Mouse (Mus musculus) neural tube, embryonic 13.5 days (tissue): ENCODE data around the gene Tbc1d22a. TPM values are rescaled to one million over a fixed set of nuclear protein-coding genes. Genes with fewer than 3 reads are reported as not detected.
"Not testable (repeated sequence)": the region's sequence is repeated elsewhere in the genome, so short reads cannot be mapped to it uniquely, and the experiment has no call there.

Experiments
- ATAC-seq: fragments of 200-750 bp; cut with Nextera tagmentation; 2 replicates; pipeline ENCODE4 v1.8.0; 2017; ENCODE audit warnings: low read depth, mild to moderate bottlenecking, moderate TSS enrichment, moderate library complexity
- H3K27ac ChIP-seq: fragments of 300-500 bp; sonication (generic); replicated peaks from 2 replicates; pipeline ENCODE4 v1.5.1; 2015; ENCODE audit warnings: moderate library complexity, mild to moderate bottlenecking, inconsistent platforms
- H3K27me3 ChIP-seq: fragments of 300-500 bp; sonication (generic); 2 replicates; pipeline ENCODE4 v1.6.1; 2015; ENCODE audit warnings: mild to moderate bottlenecking, inconsistent platforms
- H3K36me3 ChIP-seq: fragments of 300-500 bp; sonication (generic); 2 replicates; pipeline ENCODE4 v1.6.1; 2015; ENCODE audit warnings: mild to moderate bottlenecking, inconsistent platforms
- H3K4me1 ChIP-seq: fragments of 300-500 bp; sonication (generic); replicated peaks from 2 replicates; pipeline ENCODE4 v1.6.1; 2015; ENCODE audit warnings: inconsistent platforms
- H3K4me2 ChIP-seq: fragments of 300-500 bp; sonication (generic); 2 replicates; pipeline ENCODE4 v1.6.1; 2015; ENCODE audit warnings: inconsistent platforms, mild to moderate bottlenecking, moderate library complexity
- H3K4me3 ChIP-seq: fragments of 300-500 bp; sonication (generic); 2 replicates; pipeline ENCODE4 v1.5.1; 2015; ENCODE audit warnings: mild to moderate bottlenecking, inconsistent platforms
- H3K9ac ChIP-seq: fragments of 300-500 bp; sonication (generic); 2 replicates; pipeline ENCODE4 v1.6.1; 2015; ENCODE audit warnings: moderate library complexity, mild to moderate bottlenecking, inconsistent platforms
- H3K9me3 ChIP-seq: fragments of 300-500 bp; sonication (generic); 2 replicates; pipeline ENCODE4 v1.6.1; 2016; ENCODE audit warnings: inconsistent platforms
- WGBS: fragments of 180-500 bp; shearing (Covaris S2); methylation state at CpG from one replicate; pipeline ENCODE4 v1.1.7; 2015; 5-methylcytosine and 5-hydroxymethylcytosine counted together
- polyA plus RNA-seq: library from polyadenylated mRNA; unstranded; fragments of >200 nt; fragmentation: Nextera tagmentation; extraction: Ambion mirVana; gene quantifications from 2 replicates; pipeline ENCODE4 v1.2.1, GENCODE M21; 2015

Gene Tbc1d22a
- polyA plus RNA-seq, 1 experiment from 2014 or later, result 12.4 TPM

GRCm38 (mm10) chr15:86173136-86173985 is 40.9 kb upstream of the Tbc1d22a start:
- H3K4me2 ChIP-seq, result no peak overlapping the region
- H3K4me1 ChIP-seq, result peaks cover 50% of the 10 kb centered on the region
- 0 out of 2 replicates have a peak overlapping the region, but pooled peaks have one; percentile 8 for H3K9ac ChIP-seq
- no peaks in the 10 kb centered on the region for H3K36me3 ChIP-seq
- H3K27me3 ChIP-seq, result no peaks in the 10 kb centered on the region
- H3K4me3 ChIP-seq, result no peak overlapping the region
- WGBS, result 44% methylated on average over 16 of the region's 16 CpGs
- H3K27ac ChIP-seq, result no peak overlapping the region
- no peak for ATAC-seq
- no peaks in the 10 kb centered on the region for H3K9me3 ChIP-seq

- 75% methylated on average over 3 of the region's 3 CpGs for WGBS
- no peak overlapping the region for H3K27ac ChIP-seq
- no peak overlapping the region for H3K4me3 ChIP-seq
- no peak overlapping the region for H3K9ac ChIP-seq
- H3K9me3 ChIP-seq, result no peaks in the 10 kb centered on the region
- H3K4me2 ChIP-seq, result no peak overlapping the region
- no peaks in the 10 kb centered on the region for H3K27me3 ChIP-seq
- no peak for ATAC-seq
- H3K4me1 ChIP-seq, result peaks cover 31% of the 10 kb centered on the region
- H3K36me3 ChIP-seq, result no peaks in the 10 kb centered on the region
These were observed 38.8 kb upstream of the Tbc1d22a start for GRCm38 (mm10) chr15:86175253-86176050.

DNA sequence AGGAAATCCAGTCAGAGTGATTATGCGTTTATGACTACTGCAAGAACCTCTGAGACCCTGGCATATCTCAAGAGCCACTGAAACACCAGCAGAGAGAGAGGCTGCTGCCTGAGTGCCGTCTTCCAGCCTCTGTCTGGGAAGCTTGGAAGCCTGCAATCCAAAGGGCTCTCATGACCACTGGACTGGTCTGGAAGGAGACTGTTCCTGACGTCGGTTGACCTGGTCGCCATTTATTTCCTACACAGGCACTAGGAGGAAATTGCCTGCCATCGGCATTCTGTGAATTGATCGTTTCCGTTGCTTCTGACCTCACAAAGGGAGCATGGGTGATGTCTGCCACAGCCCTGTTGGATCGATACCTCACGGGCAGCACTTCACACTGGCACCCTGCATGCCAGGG is 38.1 kb upstream of the Tbc1d22a start:
- H3K4me1 ChIP-seq, result peaks cover 33% of the 10 kb centered on the region
- H3K9me3 ChIP-seq, result no peaks in the 10 kb centered on the region
- no peak overlapping the region for H3K4me3 ChIP-seq
- no peaks in the 10 kb centered on the region for H3K27me3 ChIP-seq
- 83% methylated on average over 10 of the region's 10 CpGs for WGBS
- no peak for ATAC-seq
- no peaks in the 10 kb centered on the region for H3K36me3 ChIP-seq
- H3K4me2 ChIP-seq, result no peak overlapping the region
- H3K9ac ChIP-seq, result no peak overlapping the region
- no peak overlapping the region for H3K27ac ChIP-seq

- Histone ChIP-seq H3K4me3 (no peak overlapping the region), H3K27me3 (no peaks in the 10 kb centered on the region), H3K36me3 (no peaks in the 10 kb centered on the region), H3K9ac (no peak overlapping the region), H3K4me2 (no peak overlapping the region), H3K9me3 (no peaks in the 10 kb centered on the region), H3K4me1 (peaks cover 41% of the 10 kb centered on the region), H3K27ac (no peak overlapping the region)
- WGBS, result 82% methylated on average over 22 of the region's 22 CpGs
- no peak for ATAC-seq
These were observed 37.2 kb upstream of the Tbc1d22a start for GRCm38 (mm10) chr15:86176771-86177702.

GRCm38 (mm10) chr15:86177703-86178251 is 36.5 kb upstream of the Tbc1d22a start:
- not testable (repeated sequence) for H3K9me3 ChIP-seq, H3K27me3 ChIP-seq, H3K36me3 ChIP-seq, H3K4me2 ChIP-seq, H3K9ac ChIP-seq, H3K27ac ChIP-seq, ATAC-seq, H3K4me3 ChIP-seq
- H3K4me1 ChIP-seq, result peaks cover 44% of the 10 kb centered on the region
- WGBS, result 89% methylated on average over 2 of the region's 2 CpGs

DNA sequence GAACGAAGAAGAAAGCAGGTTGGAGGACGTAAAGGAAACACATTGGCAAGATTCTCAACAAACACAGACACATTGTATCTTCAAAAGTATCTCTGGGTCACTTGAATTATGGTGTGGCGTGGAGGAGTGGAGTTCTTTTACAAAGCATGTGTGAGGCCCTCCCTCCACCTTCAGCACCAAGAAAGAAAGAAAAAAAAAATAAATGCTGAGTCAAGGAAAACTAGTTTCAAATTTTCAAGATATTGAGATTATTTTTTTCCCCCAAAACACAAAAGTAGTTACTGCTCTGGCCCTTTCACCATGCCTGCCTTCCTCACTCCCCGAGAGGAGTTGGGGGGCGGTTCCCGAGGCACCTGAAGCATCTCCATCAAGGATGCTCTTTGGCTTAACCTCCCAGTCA is 35.7 kb upstream of the Tbc1d22a start:
- H3K9ac ChIP-seq, result no peak overlapping the region
- no peaks in the 10 kb centered on the region for H3K9me3 ChIP-seq
- H3K36me3 ChIP-seq, result no peaks in the 10 kb centered on the region
- H3K27me3 ChIP-seq, result no peaks in the 10 kb centered on the region
- H3K4me1 ChIP-seq, result peaks cover 44% of the 10 kb centered on the region
- no peak overlapping the region for H3K27ac ChIP-seq
- ATAC-seq, result no peak
- no peak overlapping the region for H3K4me3 ChIP-seq
- WGBS, result 93% methylated on average over 6 of the region's 6 CpGs
- H3K4me2 ChIP-seq, result no peak overlapping the region

GRCm38 (mm10) chr15:86180427-86180826 is 33.8 kb upstream of the Tbc1d22a start:
- no peak for ATAC-seq
- 78% methylated on average over 4 of the region's 4 CpGs for WGBS
- no peaks in the 10 kb centered on the region for H3K36me3 ChIP-seq
- H3K4me3 ChIP-seq, result no peak overlapping the region
- no peak overlapping the region for H3K9ac ChIP-seq
- H3K27me3 ChIP-seq, result no peaks in the 10 kb centered on the region
- H3K4me1 ChIP-seq, result peaks cover 39% of the 10 kb centered on the region
- H3K4me2 ChIP-seq, result no peak overlapping the region
- no peaks in the 10 kb centered on the region for H3K9me3 ChIP-seq
- H3K27ac ChIP-seq, result no peak overlapping the region

- not testable (repeated sequence) for H3K27me3 ChIP-seq, H3K9ac ChIP-seq, H3K4me3 ChIP-seq, H3K4me2 ChIP-seq, ATAC-seq, H3K9me3 ChIP-seq, H3K36me3 ChIP-seq
- 92% methylated on average over 3 of the region's 3 CpGs for WGBS
- H3K4me1 ChIP-seq, result peaks cover 44% of the 10 kb centered on the region
- peak overlapping the region; percentile 69; the same call in 1 of the 2 replicates for H3K27ac ChIP-seq
These were observed 32.9 kb upstream of the Tbc1d22a start for GRCm38 (mm10) chr15:86181321-86181720.

- Histone ChIP-seq H3K9ac (peak overlapping the region; percentile 4), H3K4me1 (peaks cover 50% of the 10 kb centered on the region), H3K27me3 (no peaks in the 10 kb centered on the region), H3K36me3 (no peaks in the 10 kb centered on the region), H3K27ac (peak overlapping the region; percentile 69), H3K4me2 (peak overlapping the region; percentile 15), H3K9me3 (no peaks in the 10 kb centered on the region), H3K4me3 (no peak overlapping the region)
- 46% methylated on average over 11 of the region's 11 CpGs for WGBS
- no peak for ATAC-seq
These were observed 32.3 kb upstream of the Tbc1d22a start for GRCm38 (mm10) chr15:86181941-86182439.

- 60% methylated on average over 13 of the region's 13 CpGs for WGBS
- no peak for ATAC-seq
- Histone ChIP-seq H3K27ac (peak overlapping the region; percentile 69), H3K27me3 (no peaks in the 10 kb centered on the region), H3K36me3 (no peaks in the 10 kb centered on the region), H3K4me2 (peak overlapping the region; percentile 15; the same call in 1 of the 2 replicates), H3K9me3 (no peaks in the 10 kb centered on the region), H3K4me3 (no peak overlapping the region), H3K9ac (no peak overlapping the region), H3K4me1 (peaks cover 50% of the 10 kb centered on the region)
These were observed 31.6 kb upstream of the Tbc1d22a start for GRCm38 (mm10) chr15:86182646-86183045.

DNA sequence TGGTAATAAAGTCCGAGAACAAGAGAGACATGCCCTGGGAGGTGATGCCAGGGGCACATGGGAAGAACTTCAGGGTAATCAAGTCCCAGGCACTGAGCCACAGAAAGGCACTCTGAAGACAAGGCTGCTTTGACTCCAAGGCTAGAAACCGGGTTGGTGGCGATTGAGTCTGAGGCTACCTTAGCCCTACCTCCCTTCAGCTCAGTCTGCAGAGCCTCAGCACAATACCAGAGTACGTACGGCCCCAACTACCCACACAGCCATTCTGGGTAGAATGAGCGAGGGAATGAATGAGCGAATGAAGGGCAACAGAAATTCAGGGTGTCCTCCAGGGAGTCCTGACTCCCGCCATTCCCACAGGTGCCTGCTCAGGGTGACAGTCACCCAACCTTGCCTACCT is 30.8 kb upstream of the Tbc1d22a start:
- 96% methylated on average over 8 of the region's 8 CpGs for WGBS
- no peaks in the 10 kb centered on the region for H3K27me3 ChIP-seq
- peak overlapping the region; percentile 72 for H3K4me2 ChIP-seq
- no peaks in the 10 kb centered on the region for H3K9me3 ChIP-seq
- H3K4me1 ChIP-seq, result peaks cover 57% of the 10 kb centered on the region
- H3K9ac ChIP-seq, result 0 out of 2 replicates have a peak overlapping the region, but pooled peaks have one; percentile 34
- H3K36me3 ChIP-seq, result no peaks in the 10 kb centered on the region
- H3K27ac ChIP-seq, result peak overlapping the region; percentile 97; the same call in 1 of the 2 replicates
- no peak overlapping the region for H3K4me3 ChIP-seq
- no peak for ATAC-seq
